Mouse (Mus musculus) erythroid progenitor cell, adult 5-6 weeks (primary cell): ENCODE results near the gene B230307C23Rik. TPM values are rescaled to one million over a fixed set of nuclear protein-coding genes. Genes with fewer than 3 reads are reported as not detected.
"Not testable (repeated sequence)": the region's sequence is repeated elsewhere in the genome, so short reads cannot be mapped to it uniquely, and the experiment has no call there.

Experiments
- ATAC-seq: replicated peaks from 2 replicates; pipeline ENCODE4 v1.8.0; 2016; ENCODE audit warnings: moderate number of reproducible peaks, mild to moderate bottlenecking, moderate TSS enrichment, inconsistent platforms; ENCODE audit not compliant: poor library complexity, low FRiP score, severe bottlenecking
- total RNA-seq, 2 experiments: library from RNA; stranded (forward) in 1 of 2; stranded (reverse) in 1 of 2; fragments of 150-400 nt in 1 of 2; fragments of 186-747, 209-891 nt in 1 of 2; gene quantifications; 2 replicates each; pipeline versions ENCODE4 v1.2.3 to v1.2.4; 2015 to 2017; ENCODE audit warnings: low replicate concordance in 2 of 2

B230307C23Rik gene
- total RNA-seq (2015; ENCODE audit: low replicate concordance) (9.0 and 14.3 TPM in 2 replicates), total RNA-seq (2017; ENCODE audit: low replicate concordance) (19.8 and 25.7 TPM in 2 replicates)

DNA sequence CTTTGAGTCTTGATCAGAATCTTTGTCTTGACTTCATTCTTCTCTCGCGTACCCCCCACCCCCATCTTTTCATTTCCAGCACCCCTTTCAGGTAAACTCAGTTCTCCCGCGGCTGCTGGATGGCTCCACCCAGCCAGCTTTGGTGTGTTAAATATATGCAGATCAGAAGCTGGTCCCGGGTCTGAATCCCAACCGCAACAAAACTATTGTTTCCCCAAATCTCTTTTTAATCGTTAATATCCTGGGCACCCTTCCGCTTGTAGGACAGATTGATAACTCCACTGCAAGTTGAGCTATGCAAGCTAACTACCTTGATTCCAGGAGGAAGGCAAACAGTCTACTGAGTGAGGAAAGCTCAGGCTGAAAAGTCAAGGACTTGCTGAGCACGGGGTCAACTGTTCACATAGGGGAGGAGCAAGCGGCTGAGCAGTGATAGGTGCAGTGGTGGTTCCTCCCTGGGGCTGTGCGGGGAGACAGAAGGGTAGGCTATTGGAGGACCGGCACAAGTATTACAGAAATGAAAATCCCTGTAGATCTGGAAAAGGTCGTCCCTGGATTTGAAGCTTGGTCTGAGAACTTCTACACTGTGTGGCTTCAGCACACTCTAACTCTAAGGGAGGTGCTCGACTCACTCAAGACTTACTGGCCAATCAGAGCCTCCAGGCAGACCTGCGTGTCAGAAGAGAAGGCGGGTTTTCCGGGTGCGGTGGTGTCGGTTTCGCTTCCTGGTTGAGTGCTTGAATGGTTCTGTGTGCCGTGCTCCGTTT lies at the start of gene B230307C23Rik:
TSS of gene B230307C23Rik (plus strand) at position 700 of the 767 bp plus-strand sequence.
- peak; percentile 98 for ATAC-seq

GRCm38 (mm10) chr16:97948836-97949235 lies 48.3 kb upstream of the B230307C23Rik start:
- no peak for ATAC-seq

GRCm38 (mm10) chr16:97950061-97950460 lies 47.1 kb upstream of the B230307C23Rik start:
- ATAC-seq, result no peak

DNA sequence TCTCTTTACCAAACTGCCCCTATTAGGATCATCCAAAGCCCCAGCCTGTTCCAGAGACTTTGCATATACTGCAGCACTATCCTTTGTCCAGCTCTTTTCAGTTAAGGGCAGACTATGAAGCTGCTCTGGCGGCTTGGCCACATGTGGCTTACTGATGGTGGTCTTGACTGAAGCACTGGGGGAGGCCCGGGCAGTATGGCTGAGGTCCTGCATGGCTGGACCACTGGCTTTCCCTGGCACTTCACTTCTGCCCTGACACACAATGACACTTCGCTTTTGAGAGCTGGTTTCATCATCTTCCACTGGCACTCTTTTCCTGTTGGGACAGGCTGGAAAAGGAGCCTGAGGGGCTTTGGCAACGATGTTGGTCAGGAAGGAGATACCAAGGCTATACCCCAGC lies 44.7 kb upstream of the B230307C23Rik start:
- no peak for ATAC-seq

DNA sequence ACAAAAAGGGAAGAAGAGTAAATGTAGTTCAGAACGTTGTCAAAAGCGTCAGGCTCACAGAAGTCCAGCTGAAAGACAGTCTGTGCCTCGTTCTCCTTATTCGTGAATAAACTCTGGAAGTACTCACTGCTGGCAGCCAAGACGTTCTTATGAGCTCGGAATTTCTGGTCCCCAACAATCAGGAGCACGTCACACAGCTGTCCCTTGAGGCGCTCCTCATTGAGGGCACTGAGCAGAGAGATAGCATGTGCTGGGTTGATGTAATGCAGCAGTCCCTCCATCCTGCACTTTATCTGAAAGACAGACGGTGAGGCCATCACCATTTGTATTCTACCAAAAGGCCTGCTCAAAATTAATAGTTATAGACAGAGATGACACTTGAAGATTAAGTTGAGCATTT lies 44.3 kb upstream of the B230307C23Rik start:
- peak; percentile 72 for ATAC-seq

DNA sequence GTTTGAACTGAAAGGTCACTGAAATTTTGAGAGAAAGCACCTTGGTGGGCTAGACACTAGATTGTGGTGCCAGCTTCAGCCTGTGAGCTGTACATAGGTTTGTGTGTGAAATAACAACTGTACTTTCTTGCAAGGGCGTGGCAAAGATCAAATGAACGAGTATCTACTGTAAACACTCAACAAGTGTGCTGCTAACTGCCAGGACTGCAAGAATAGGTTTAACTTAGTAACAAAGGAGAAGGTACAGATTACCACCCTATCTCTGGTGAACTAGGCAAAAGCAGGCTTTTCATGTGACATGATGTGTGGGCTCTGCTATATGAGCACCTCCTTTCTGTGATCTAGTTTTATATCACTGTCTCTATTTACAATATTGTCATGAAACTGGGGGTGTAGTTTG lies 43.8 kb upstream of the B230307C23Rik start:
- peak; percentile 53 for ATAC-seq

- ATAC-seq, result no peak
These were observed 41.1 kb upstream of the B230307C23Rik start for GRCm38 (mm10) chr16:97956011-97956410.

DNA sequence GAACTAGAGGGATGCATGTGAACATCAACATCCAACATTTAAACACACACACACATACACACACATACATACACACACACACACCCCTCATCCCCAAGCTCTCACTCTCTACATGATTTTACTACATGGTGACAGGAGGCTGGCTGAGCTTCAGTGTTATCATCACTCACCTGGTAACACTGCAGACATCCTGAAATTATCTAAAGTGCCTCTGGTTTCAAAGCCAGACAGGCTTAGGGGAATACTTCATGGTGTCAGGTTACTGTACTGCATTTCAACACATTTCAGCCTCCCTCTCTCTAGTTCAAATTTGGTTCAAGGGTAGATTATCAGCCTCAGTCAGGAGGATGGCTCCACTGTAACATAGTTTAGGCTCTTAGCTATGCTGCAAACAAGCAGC lies 39.5 kb upstream of the B230307C23Rik start:
- no peak for ATAC-seq

DNA sequence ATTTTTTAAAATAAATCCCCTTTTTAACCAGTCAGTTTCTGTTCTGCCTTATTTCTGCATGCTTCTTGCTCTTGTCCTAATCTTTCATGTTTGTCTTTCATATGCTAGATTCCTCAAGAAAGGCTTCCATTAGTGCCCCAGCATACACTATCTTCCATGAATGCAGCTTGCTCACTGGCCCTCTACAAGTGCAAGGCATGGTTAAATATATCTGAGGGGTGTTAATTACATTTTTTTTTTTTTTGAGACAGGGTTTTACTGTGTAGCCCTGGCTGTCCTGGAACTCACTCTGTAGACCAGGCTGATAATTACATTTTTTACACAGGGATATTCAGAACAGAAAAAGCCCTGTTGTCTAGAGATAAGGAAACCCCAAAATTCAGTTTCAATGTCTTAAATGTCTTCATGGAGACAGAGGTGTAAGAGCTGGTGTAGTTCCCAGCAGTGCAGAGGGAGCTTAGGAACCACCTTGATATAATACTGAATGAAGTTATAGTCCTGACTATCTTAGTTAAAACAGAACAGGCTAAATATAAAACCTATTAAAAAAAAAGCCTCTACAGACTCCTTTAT lies 38.6 kb upstream of the B230307C23Rik start:
- no peak for ATAC-seq

GRCm38 (mm10) chr16:97960348-97960747 lies 36.8 kb upstream of the B230307C23Rik start:
- ATAC-seq, result no peak

DNA sequence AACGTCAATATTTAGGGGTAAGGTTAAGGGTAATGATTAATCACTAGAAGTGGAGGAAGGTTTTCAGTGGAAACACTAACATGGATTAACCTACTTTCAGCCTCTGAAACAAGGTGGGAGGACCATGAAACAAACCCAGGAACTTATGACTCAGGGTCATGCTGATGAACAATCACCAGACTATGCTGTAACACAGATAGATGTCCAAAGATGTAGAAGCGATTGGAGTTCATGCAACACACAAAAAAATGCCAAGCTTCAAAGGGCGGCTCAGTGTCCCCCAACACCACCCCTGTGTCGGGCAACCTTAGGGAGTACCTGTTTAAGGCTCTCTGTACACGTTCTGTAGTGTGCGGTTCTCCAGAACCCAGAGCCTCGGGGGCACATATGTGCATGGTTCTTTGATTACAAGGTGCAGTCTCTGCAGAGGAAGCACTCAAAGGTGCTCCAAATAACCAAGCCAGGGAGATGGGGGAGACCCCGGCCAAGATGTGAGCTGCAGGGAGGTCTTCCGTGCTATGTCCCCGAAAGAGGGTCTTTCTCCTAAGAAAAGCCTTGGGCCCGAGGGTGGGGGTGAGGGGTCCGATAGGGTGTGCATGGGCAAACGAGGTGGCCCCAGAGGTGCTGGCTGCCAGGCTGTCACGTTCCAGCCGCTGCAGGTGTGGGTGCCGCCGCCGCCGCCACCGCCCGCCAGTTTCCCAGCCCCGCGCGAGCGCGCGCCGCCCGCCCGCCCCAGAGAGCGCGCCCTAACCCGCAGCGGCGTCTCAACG lies 35.5 kb upstream of the B230307C23Rik start:
- no peak for ATAC-seq

DNA sequence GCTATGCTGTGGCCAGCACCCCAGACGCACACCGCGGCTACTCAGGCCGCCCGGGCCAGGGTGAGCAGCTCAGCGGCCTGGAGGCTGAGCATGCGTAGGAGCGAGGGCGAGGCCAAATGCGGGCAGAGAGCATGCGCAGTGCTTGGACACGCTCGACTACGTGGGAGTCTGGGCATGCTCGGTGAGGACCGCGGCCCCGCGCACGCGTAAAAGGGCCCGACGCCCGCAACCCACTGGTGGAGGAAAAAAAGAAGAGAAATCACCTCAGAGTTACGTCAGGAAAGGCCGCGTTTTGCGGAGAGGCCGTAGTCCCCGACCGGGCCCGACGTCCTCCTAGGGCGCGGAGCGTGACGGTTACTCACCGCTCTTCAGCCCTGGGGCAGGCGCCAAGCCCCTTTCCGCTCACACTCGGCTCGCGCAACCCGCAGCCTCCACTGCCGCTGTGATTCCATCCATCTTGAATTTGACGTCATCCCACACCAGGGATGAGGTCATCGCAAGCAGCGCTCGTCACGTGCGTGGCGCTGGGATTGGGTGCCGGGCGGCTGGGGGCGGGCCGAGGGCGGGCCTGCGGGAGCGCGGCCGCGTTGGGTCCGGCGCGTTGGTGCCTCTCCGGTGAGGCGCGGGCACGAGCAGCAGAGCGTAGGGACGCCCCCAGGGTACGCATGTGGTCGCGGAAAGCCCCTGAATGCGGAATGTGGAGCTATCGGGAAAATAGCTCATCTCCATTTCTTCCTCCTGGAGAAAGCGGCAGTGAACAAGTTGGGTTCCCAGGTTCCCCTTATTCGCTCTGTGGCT lies 34.8 kb upstream of the B230307C23Rik start, which contains the start of the genes C2cd2 and Zbtb21:
TSS of gene C2cd2 (minus strand) at position 448 of the 798 bp plus-strand sequence.
TSS of gene Zbtb21 (minus strand) at position 472 of the 798 bp plus-strand sequence.
- ATAC-seq, result peak; percentile 90

- no peak for ATAC-seq
These were observed 33.1 kb upstream of the B230307C23Rik start for GRCm38 (mm10) chr16:97963956-97964540.

DNA sequence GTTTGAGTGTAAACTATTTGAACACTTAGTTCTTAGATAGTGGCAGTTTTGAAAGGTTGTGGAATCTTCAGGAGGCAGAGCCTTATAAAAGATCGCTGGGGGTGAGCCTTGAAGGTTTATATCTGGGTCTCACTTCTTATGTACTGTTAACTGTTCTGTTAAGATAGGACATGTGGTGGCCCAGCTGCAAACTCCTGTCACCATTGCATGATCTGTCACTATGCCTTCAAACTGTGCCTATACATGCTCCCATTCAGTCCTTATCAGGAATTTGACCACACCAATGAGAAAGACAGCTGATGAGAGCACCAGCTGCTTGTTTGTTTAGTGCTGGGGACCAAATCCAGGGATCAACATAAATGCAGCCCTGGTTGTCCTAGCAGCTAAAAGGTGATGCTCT lies 19.8 kb upstream of the B230307C23Rik start:
- peak; percentile 77 for ATAC-seq

DNA sequence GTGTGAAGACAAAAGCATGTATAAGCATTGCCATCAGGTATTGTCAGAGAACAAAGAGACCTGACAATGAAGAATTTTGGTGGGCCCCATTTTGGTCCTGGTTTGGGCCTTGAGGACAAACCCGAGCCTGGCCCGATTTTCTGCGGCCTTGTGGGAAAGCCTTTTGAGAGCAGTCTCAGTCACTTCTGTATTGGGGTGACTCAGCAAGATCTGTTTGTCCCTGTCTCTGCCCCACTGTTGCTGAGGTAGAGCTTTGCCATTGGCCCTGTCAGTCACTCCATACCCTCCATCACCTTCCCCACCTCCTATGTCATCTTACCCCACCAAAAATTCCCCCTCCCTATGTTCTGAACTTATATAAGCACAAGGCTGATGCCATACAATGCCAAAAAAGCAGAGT lies 19.4 kb upstream of the B230307C23Rik start:
- ATAC-seq, result no peak

GRCm38 (mm10) chr16:97981362-97981761 lies 15.8 kb upstream of the B230307C23Rik start:
- ATAC-seq, result no peak

- ATAC-seq, result no peak
These were observed 12.5 kb upstream of the B230307C23Rik start for GRCm38 (mm10) chr16:97984589-97984988.

GRCm38 (mm10) chr16:97991517-97991916 lies 5.6 kb upstream of the B230307C23Rik start:
- ATAC-seq, result no peak

GRCm38 (mm10) chr16:97992477-97992876 lies 4.6 kb upstream of the B230307C23Rik start:
- not testable (repeated sequence) for ATAC-seq
